Mouse (Mus musculus): Measurements from ENCODE around the gene Mafb. TPM values are rescaled to one million over a fixed set of nuclear protein-coding genes. Genes with fewer than 3 reads are reported as not detected.

Gene Mafb
- total and polyA plus RNA-seq, 2 experiments from 2014 or later = 5.8 to 9.0 TPM

DNA sequence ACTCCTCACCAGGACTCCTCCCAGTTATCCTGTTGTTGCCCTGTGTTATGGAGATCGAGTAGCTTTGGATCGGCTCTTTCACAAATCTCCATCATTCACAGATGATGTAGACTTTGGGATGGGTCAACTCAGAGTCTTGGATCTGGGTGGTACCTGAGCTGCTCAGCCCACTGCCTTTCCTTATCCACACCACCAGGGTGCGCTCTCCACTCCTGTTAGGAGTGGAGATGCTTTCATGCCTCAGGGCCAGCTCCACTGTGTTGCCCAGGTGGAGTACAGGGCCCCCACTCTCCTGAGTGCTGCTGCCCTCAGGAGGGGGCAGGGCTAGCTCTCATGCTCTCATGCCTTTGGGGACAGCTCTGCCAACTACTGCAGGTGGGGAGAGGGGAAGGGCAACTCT is 40.9 kb upstream of the Mafb start:
- H3K9ac ChIP-seq (replicated peaks; ENCODE audit: low read length, poor library complexity, severe bottlenecking) = no peak overlapping the region
- H3K9me3 ChIP-seq (ENCODE audit: low read length) = no peaks in the 10 kb centered on the region
- no peak for ATAC-seq (ENCODE audit: low FRiP score)
- no peak for DNase-seq (ENCODE audit: low spot score)
- no peak overlapping the region for H3K27ac ChIP-seq (ENCODE audit: low read depth, low read length)
- no peaks in the 10 kb centered on the region for H3K4me1 ChIP-seq (ENCODE audit: insufficient read depth, low read length)
- WGBS = 84% methylated on average over 3 of the region's 3 CpGs
- no peaks in the 10 kb centered on the region for H3K27me3 ChIP-seq (ENCODE audit: insufficient read depth, low read length)
- no peak overlapping the region for H3K4me3 ChIP-seq (ENCODE audit: low read depth, low read length)
- no peak overlapping the region for H3K4me2 ChIP-seq (ENCODE audit: low read depth, low read length, poor library complexity, severe bottlenecking)
- peak; percentile 28 for TF ChIP-seq CTCF (IDR thresholded peaks at IDR 0.05)
- no peaks in the 10 kb centered on the region for H3K36me3 ChIP-seq (ENCODE audit: insufficient read depth, low read length)

DNA sequence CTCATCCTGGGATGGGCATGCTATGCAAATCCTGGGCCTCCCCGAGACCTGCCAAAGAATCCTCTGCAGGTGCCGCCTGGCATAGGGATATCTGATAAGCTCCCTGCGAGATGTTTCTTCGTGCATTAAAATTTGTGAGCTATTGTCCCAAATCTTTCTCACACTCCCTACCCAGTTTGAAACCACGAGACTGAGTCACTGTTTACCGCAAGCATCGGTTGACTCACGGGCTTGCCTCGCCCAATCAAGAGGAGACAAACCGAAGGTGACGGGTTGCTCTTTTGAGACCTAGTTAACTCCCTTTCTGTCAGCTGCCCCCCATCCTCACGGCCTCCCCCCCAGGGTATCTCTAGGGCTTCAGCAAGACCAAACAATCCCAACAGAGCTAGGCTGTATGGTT is 30.9 kb upstream of the Mafb start:
- Histone ChIP-seq H3K36me3 (ENCODE audit: insufficient read depth, low read length) (no peaks in the 10 kb centered on the region), H3K4me3 (ENCODE audit: low read depth, low read length) (no peak overlapping the region), H3K9me3 (ENCODE audit: low read length) (no peaks in the 10 kb centered on the region), H3K9ac (replicated peaks; ENCODE audit: low read length, poor library complexity, severe bottlenecking) (no peak overlapping the region), H3K4me2 (ENCODE audit: low read depth, low read length, poor library complexity, severe bottlenecking) (no peak overlapping the region), H3K27me3 (ENCODE audit: insufficient read depth, low read length) (0 out of 2 replicates have a peak, but pooled peaks cover 3% of the 10 kb centered on the region), H3K4me1 (ENCODE audit: insufficient read depth, low read length) (no peaks in the 10 kb centered on the region), H3K27ac (ENCODE audit: low read depth, low read length) (no peak overlapping the region)
- DNase-seq (ENCODE audit: low spot score) (no peak), ATAC-seq (ENCODE audit: low FRiP score) (no peak)
- WGBS = 82% methylated on average over 12 of the region's 12 CpGs
- TF ChIP-seq CTCF (IDR thresholded peaks at IDR 0.05) = no peak

DNA sequence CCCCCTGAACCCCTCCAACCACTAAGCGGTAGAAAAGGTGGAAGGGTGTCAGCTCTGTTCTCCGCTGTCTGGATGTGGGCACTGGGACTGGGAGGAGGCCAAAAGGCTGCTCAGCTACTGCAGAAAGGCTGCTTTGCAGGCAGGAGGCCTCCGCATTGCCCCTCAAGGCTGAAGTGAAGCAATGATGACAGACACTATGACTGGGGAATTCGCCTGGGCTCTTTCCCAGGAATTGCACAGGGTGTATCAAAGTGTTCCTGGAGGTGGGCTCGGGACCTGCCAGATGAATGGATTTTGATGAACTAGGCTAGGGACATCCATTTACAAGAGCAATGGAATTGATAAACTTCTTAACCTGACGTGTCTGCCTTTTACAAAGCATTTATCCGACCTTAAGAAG is 27.9 kb upstream of the Mafb start:
- no peak overlapping the region for H3K27ac ChIP-seq (ENCODE audit: low read depth, low read length)
- H3K27me3 ChIP-seq (ENCODE audit: insufficient read depth, low read length) = no peaks in the 10 kb centered on the region

DNA sequence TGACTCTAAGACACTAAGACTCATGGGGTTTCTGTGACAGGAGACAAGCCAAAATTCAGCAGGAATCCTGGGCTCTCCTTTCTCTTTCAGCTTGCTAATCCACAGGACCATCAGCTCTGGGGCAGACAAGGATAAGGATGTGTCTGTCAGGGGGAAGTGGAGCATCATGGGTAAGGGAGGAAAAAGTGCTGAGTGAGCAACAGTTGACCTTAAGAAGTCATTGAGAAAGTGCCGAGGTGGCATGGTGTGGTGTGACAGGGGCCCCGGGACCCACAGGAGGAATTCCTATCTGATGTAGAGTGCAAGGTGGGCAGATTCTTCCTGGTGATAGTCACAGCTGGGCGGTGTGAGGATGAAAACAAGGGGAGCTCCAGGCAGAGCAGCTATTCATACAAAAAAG is 25.8 kb upstream of the Mafb start:
- TF ChIP-seq CTCF (IDR thresholded peaks at IDR 0.05) = no peak
- no peaks in the 10 kb centered on the region for H3K9me3 ChIP-seq (ENCODE audit: low read length)
- H3K27me3 ChIP-seq (ENCODE audit: insufficient read depth, low read length) = no peaks in the 10 kb centered on the region
- no peaks in the 10 kb centered on the region for H3K4me1 ChIP-seq (ENCODE audit: insufficient read depth, low read length)
- WGBS = 81% methylated on average over 3 of the region's 3 CpGs
- H3K27ac ChIP-seq (ENCODE audit: low read depth, low read length) = no peak overlapping the region
- DNase-seq (ENCODE audit: low spot score) = no peak
- H3K4me2 ChIP-seq (ENCODE audit: low read depth, low read length, poor library complexity, severe bottlenecking) = no peak overlapping the region
- no peaks in the 10 kb centered on the region for H3K36me3 ChIP-seq (ENCODE audit: insufficient read depth, low read length)
- H3K4me3 ChIP-seq (ENCODE audit: low read depth, low read length) = no peak overlapping the region
- no peak overlapping the region for H3K9ac ChIP-seq (replicated peaks; ENCODE audit: low read length, poor library complexity, severe bottlenecking)
- ATAC-seq (ENCODE audit: low FRiP score) = no peak

More for the DNA sequence above, 27.9 kb upstream of the Mafb start:
- no peaks in the 10 kb centered on the region for H3K9me3 ChIP-seq (ENCODE audit: low read length)
- no peaks in the 10 kb centered on the region for H3K36me3 ChIP-seq (ENCODE audit: insufficient read depth, low read length)
- ATAC-seq (ENCODE audit: low FRiP score) (no peak), DNase-seq (ENCODE audit: low spot score) (no peak)
- H3K4me2 ChIP-seq (ENCODE audit: low read depth, low read length, poor library complexity, severe bottlenecking) = no peak overlapping the region
- no peak overlapping the region for H3K4me3 ChIP-seq (ENCODE audit: low read depth, low read length)
- no peaks in the 10 kb centered on the region for H3K4me1 ChIP-seq (ENCODE audit: insufficient read depth, low read length)
- no peak overlapping the region for H3K9ac ChIP-seq (replicated peaks; ENCODE audit: low read length, poor library complexity, severe bottlenecking)
- WGBS = 47% methylated on average over 7 of the region's 7 CpGs
- no peak for TF ChIP-seq CTCF (IDR thresholded peaks at IDR 0.05)

DNA sequence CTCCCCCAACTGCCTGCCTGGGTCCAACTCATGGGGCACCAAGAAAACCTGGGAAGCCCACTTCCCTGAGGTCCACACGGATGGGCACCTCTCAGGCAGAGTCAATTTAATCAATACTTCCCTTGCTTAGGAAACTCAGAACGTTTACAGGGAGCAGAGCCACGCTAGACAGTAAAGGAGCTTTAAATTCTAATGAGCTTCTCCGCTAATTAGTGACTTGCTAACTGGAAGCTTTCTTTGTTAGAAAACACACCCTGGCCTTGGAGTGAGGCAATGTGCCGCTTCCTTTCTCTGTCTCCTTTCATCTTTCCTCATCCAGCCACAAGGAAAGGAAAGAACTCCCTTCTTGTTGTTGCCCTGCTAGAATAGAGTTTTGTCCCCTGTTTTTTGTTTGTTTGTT is 21.7 kb upstream of the Mafb start:
- WGBS = 21% methylated on average over 5 of the region's 5 CpGs
- Histone ChIP-seq H3K36me3 (ENCODE audit: insufficient read depth, low read length) (no peaks in the 10 kb centered on the region), H3K4me2 (ENCODE audit: low read depth, low read length, poor library complexity, severe bottlenecking) (no peak overlapping the region), H3K9me3 (ENCODE audit: low read length) (no peaks in the 10 kb centered on the region), H3K9ac (replicated peaks; ENCODE audit: low read length, poor library complexity, severe bottlenecking) (no peak overlapping the region), H3K27me3 (ENCODE audit: insufficient read depth, low read length) (no peaks in the 10 kb centered on the region), H3K4me3 (ENCODE audit: low read depth, low read length) (no peak overlapping the region), H3K4me1 (ENCODE audit: insufficient read depth, low read length) (no peaks in the 10 kb centered on the region), H3K27ac (ENCODE audit: low read depth, low read length) (no peak overlapping the region)
- no peak for ATAC-seq (ENCODE audit: low FRiP score)
- TF ChIP-seq CTCF (IDR thresholded peaks at IDR 0.05) = no peak
- no peak for DNase-seq (ENCODE audit: low spot score)

DNA sequence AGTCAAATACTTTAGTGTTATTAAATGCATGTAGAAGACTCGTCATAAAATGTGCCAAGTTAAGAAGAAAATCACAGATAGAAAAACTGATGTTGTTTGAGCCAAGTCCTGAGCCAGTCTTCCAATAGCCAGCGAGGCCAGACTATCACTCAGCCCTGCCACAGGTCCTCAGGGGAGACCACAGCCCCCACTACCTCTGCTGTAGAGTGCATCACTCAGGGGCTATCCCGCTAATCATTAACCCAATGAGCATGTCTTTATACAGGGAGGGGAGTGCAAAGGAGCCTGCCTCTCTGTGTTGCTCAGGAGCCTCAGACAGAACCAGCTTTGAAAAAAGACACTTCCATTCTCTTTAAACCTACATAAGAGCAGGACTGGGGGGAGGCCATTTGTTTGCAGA is 16.6 kb upstream of the Mafb start:
- no peak for DNase-seq (ENCODE audit: low spot score)
- no peaks in the 10 kb centered on the region for H3K4me1 ChIP-seq (ENCODE audit: insufficient read depth, low read length)
- no peaks in the 10 kb centered on the region for H3K36me3 ChIP-seq (ENCODE audit: insufficient read depth, low read length)
- ATAC-seq (ENCODE audit: low FRiP score) = no peak
- H3K4me2 ChIP-seq (ENCODE audit: low read depth, low read length, poor library complexity, severe bottlenecking) = no peak overlapping the region
- no peaks in the 10 kb centered on the region for H3K9me3 ChIP-seq (ENCODE audit: low read length)
- no peak for TF ChIP-seq CTCF (IDR thresholded peaks at IDR 0.05)
- no peaks in the 10 kb centered on the region for H3K27me3 ChIP-seq (ENCODE audit: insufficient read depth, low read length)
- no peak overlapping the region for H3K4me3 ChIP-seq (ENCODE audit: low read depth, low read length)
- H3K9ac ChIP-seq (replicated peaks; ENCODE audit: low read length, poor library complexity, severe bottlenecking) = no peak overlapping the region
- 69% methylated on average over 3 of the region's 3 CpGs for whole genome bisulfite sequencing
- no peak overlapping the region for H3K27ac ChIP-seq (ENCODE audit: low read depth, low read length)

All from midbrain, postnatal 0 days (tissue).